Mouse (Mus musculus) heart, postnatal 0 days (tissue): ENCODE results near the gene Tmem50b.

ENCODE experiments used
- CTCF ChIP-seq: IDR thresholded peaks from 2 replicates; pipeline ENCODE4 v1.5.1; 2016; ENCODE audit warnings: antibody characterized with exemption, control low read depth, low read depth
- EP300 ChIP-seq: IDR thresholded peaks from 2 replicates; pipeline ENCODE4 v1.6.1; 2016; ENCODE audit warnings: antibody characterized with exemption, low read depth

GRCm38 (mm10) chr16:91571105-91571504 is 26.5 kb downstream of the Tmem50b start:
- TF ChIP-seq CTCF (no peak), EP300 (no peak)
